Mouse (Mus musculus): ENCODE measurements around the gene Chst2.

Gene Chst2

DNA sequence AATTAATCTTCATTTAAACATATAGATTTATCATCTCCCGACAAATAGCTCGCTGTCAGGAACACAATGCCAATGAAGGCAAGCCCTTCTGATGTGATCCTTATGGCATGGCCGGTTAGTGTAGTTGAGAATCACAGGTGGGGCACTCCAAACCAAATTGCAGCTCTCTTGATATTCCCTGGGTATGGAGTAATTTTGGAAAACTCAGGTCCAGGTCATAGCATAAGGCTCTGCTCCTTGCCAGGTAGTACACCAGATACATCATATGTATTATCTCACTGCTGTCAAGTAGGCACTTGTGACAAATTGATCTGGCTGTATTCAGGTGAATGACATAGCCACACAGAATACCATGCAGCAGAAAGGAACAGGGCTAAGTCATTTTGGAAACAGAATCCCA, 40.6 kb downstream of the Chst2 start:
- DNase-seq (ENCODE audit: low spot score) = no peak

DNA sequence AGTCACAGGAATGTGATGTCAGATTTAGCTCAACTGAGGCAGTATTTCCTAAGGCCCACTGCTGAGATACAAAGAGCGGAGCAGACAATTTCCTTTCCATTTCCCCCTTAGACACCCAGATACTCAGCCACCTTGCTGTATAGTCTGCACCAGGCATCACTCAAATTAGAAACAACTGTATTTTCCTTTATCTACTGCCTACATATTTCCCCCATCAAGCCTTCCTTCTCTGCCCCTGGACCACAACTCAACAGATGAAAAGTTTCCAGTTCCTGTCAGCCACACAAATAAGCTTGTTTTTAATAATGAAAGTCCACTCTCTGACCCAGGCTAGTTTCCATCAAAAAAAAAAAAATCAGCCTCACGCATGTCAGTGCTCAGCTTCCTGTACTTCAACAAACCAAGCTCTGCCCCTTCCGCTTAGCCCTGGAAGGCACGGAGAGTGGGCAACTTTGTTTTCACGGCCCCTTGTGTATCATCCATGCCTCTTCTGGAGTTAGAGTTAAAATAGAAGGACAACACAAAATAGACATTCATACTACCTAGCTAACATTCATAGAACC, 52.6 kb downstream of the Chst2 start:
- no peak for DNase-seq (ENCODE audit: low spot score)

- DNase-seq (ENCODE audit: low spot score) = no peak
Observed at GRCm38 (mm10) chr9:95351968-95352367, 54.6 kb downstream of the Chst2 start.

DNA sequence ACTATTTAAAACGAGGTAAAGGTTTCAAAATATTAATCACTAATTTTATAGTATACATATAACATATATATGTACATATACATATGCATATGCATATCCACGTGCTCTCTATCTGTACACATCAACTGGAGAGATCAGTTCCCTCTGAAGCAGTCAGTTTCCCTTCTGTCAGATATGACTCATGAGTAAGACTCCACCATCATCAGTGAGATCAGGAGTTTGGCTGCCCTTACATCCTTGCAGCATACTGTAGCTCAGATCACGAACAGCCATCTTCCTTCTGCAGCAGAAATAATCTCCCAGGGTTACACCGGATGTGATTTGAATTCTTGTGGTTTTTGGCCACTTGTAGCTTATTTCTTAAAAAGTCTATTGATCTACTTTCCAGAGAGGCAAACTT, 56.0 kb downstream of the Chst2 start:
- DNase-seq (ENCODE audit: low spot score) = no peak
